In the genomic region with DNA sequence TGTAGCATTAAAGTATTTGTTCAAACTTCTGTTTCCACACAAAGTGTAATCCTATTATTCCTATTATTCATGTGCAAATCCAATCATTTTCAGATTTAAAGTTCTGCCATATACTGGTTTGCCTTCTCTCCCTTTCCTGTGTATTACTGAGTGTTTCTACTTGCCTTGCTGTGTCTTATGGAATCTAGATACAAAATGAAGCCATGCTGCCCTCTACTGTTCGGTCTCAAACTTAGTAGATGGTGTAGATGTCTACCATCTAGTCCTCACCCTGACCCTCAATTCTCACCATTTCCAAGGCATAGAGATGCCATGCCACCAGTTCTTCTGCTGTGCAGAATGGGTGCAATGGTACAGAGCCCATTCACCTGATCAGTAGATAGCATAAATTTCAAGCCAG, we compare ENCODE assay signal across 9 mouse cellular contexts. TPM values are rescaled to one million over a fixed set of nuclear protein-coding genes. Genes with fewer than 3 reads are reported as not detected.
DNase-seq lines count a peak whose midpoint lies in the region; ATAC-seq and TF ChIP-seq lines count a peak whose summit lies in the region.
"Had no signal": no experiment of that assay in that cellular context is flagged by ENCODE, and none has a peak within 500 bp of the region (broad histone marks: within the 10 kb centered on the region; RNA-seq: fewer than 3 reads in every experiment).

No protein-coding gene starts in this region.

- H3K4me3 ChIP-seq in kidney, embryonic 16.5 days (ENCODE audit: low read length), result no peak overlapping the region
- H3K4me3 ChIP-seq: limb, embryonic 12.5 days had no signal

- in situ Hi-C loops in Patski (cut with MboI; ENCODE audit: low pct_unique_long_range_greater_than_20kb), result no loop called here

- H3K9me3 ChIP-seq in kidney, embryonic 16.5 days (ENCODE audit: low read length), result no peaks in the 10 kb centered on the region
- H3K9me3 ChIP-seq: limb, embryonic 12.5 days had no signal

- WGBS in kidney, embryonic 16.5 days, result 23% methylated on average over 1 of the region's 1 CpGs

- H3K36me3 ChIP-seq in kidney, embryonic 16.5 days (ENCODE audit: insufficient read depth, low read length), result no peaks in the 10 kb centered on the region
- H3K36me3 ChIP-seq: limb, embryonic 12.5 days had no signal

- no peak overlapping the region for H3K27ac ChIP-seq in kidney, embryonic 16.5 days (ENCODE audit: low read length)
- H3K27ac ChIP-seq: limb, embryonic 12.5 days had no signal

- H3K4me2 ChIP-seq in kidney, embryonic 16.5 days (replicated peaks; ENCODE audit: low read depth, low read length), result no peak overlapping the region
- H3K4me2 ChIP-seq: limb, embryonic 12.5 days had no signal

- no peak; the same call in 1 of the 2 replicates for ATAC-seq in kidney, embryonic 16.5 days (ENCODE audit: low FRiP score, low TSS enrichment)
- no peak for ATAC-seq in Patski
- peak; percentile 81 for ATAC-seq in megakaryocyte progenitor cell, adult 5-6 weeks (replicated peaks; ENCODE audit: poor library complexity)
- no peak for ATAC-seq in erythroblast, adult 5-6 weeks (replicated peaks; ENCODE audit: low FRiP score, poor library complexity, severe bottlenecking)

- TF ChIP-seq CTCF in Patski (IDR thresholded peaks at IDR 0.05), result peak; percentile 42

- CTCF ChIA-PET in Patski (lab: Charles Lee), result interaction anchor here (1.3 kb wide), 1 partner anchor 9 kb away, joined by 3 read pairs; no protein-coding TSS in a partner anchor

- peak; percentile 9 for DNase-seq in kidney, adult 18-20 months
- DNase-seq in Patski (ENCODE audit: low read depth, low spot score), result no peak
- DNase-seq in cerebellum, postnatal 14 days, result peak; percentile 71 to 78
- DNase-seq in kidney, postnatal 14 days, result peak; percentile 49
- DNase-seq in gastrocnemius, postnatal 4 days (ENCODE audit: low spot score in 2 of 2), result no peak

- H3K27me3 ChIP-seq in kidney, embryonic 16.5 days (ENCODE audit: insufficient read depth, low read length), result no peaks in the 10 kb centered on the region
- peaks cover 18% of the 10 kb centered on the region for H3K27me3 ChIP-seq in Patski
- H3K27me3 ChIP-seq: limb, embryonic 12.5 days had no signal

- H3K4me1 ChIP-seq in kidney, embryonic 16.5 days (ENCODE audit: insufficient read depth, low read length), result no peaks in the 10 kb centered on the region
- H3K4me1 ChIP-seq: limb, embryonic 12.5 days had no signal

- POLR2A ChIA-PET in Patski (lab: Charles Lee), result no interaction called here

- H3K9ac ChIP-seq in kidney, embryonic 16.5 days (replicated peaks; ENCODE audit: low read length), result no peak overlapping the region
- H3K9ac ChIP-seq: limb, embryonic 12.5 days had no signal

RNA-seq across cellular contexts. Expression of gene Vip, which starts 4.7 kb away (rescaled TPM):
- polyA plus RNA-seq in kidney, embryonic 16.5 days (2015; fragmentation: Nextera tagmentation; extraction: Ambion mirVana), result 1.9 and 3.9 TPM in 2 replicates
- polyA plus RNA-seq in Patski (2021), result not detected
- not detected in 2 replicates for total RNA-seq in megakaryocyte progenitor cell, adult 5-6 weeks (2015)
- not detected in 2 replicates for total RNA-seq in megakaryocyte progenitor cell, adult 5-6 weeks (2017)
- not detected in 2 replicates for total RNA-seq in erythroblast, adult 5-6 weeks (2015; ENCODE audit: low replicate concordance)
- not detected in 2 replicates for total RNA-seq in erythroblast, adult 5-6 weeks (2017; ENCODE audit: low replicate concordance)
- under 1 TPM in 1 of 2 experiments, not detected in 1; 0.10 TPM for total RNA-seq in gastrocnemius, postnatal 4 days (2021)
- polyA plus RNA-seq: limb, embryonic 12.5 days had no signal

RNA-seq across cellular contexts. Expression of gene Myct1, which starts 40.8 kb away (rescaled TPM):
- 10.5 and 11.1 TPM in 2 replicates for polyA plus RNA-seq in kidney, embryonic 16.5 days (2015; fragmentation: Nextera tagmentation; extraction: Ambion mirVana)
- polyA plus RNA-seq in Patski (2021), result not detected
- total RNA-seq in megakaryocyte progenitor cell, adult 5-6 weeks (2015), result 2.9 and 7.4 TPM in 2 replicates
- 1.7 and 2.8 TPM in 2 replicates for total RNA-seq in megakaryocyte progenitor cell, adult 5-6 weeks (2017)
- 1.0 TPM in 1 of 2 replicates, not detected in the other for total RNA-seq in erythroblast, adult 5-6 weeks (2015; ENCODE audit: low replicate concordance)
- 0.09 TPM in 1 of 2 replicates, not detected in the other for total RNA-seq in erythroblast, adult 5-6 weeks (2017; ENCODE audit: low replicate concordance)
- 1 to 10 TPM; 7.7 to 8.0 TPM for total RNA-seq in gastrocnemius, postnatal 4 days (2021)

Comparison
In these comparisons a context has a peak if more than half of its experiments do, and no peak if none do; other contexts are left out.
1. DNase-seq: peak in kidney, adult 18-20 months (single experiment), cerebellum, postnatal 14 days (2 of 2) and kidney, postnatal 14 days (single experiment); none in Patski (single experiment) and gastrocnemius, postnatal 4 days (0 of 2).